Mouse (Mus musculus): ENCODE results near the gene Lin37. TPM values are rescaled to one million over a fixed set of nuclear protein-coding genes. Genes with fewer than 3 reads are reported as not detected.

Lin37 gene
- polyA plus RNA-seq, 1 experiment from 2014 or later = 38.6 TPM

DNA sequence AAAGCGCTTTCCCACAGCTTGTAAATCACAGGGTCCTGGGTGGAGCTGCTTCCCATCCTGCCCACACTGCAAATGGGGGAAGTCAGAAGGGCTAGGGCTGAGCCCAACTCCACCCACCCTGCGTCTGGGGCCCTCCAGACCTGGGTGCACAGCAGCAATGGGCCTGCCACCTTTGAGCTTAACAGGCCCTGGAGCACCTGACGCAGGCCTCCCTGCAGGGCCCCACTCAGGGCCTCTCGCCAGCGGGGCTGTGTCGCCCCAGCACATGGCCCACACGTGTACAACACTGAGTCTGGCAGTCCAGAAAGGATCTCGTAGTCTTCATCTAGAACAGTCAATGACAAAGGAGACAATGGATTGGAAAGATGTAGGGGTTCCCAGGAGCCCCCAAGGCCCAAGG, 20.3 kb upstream of the Lin37 start:
- 90% methylated on average over 8 of the region's 8 CpGs for WGBS
- Histone ChIP-seq H3K4me1 (ENCODE audit: insufficient read depth, low read depth, low read length) (no peaks in the 10 kb centered on the region), H3K27me3 (replicated peaks; ENCODE audit: insufficient read depth, low read length) (no peaks in the 10 kb centered on the region), H3K9ac (replicated peaks; ENCODE audit: low read depth) (no peak overlapping the region), H3K27ac (ENCODE audit: low read length) (no peak overlapping the region), H3K4me2 (replicated peaks; ENCODE audit: low read depth, low read length) (no peak overlapping the region), H3K9me3 (ENCODE audit: low read length) (no peaks in the 10 kb centered on the region), H3K4me3 (ENCODE audit: low read depth, low read length) (no peak overlapping the region), H3K36me3 (ENCODE audit: insufficient read depth, low read length) (peaks cover 75% of the 10 kb centered on the region)
- ATAC-seq (no peak), DNase-seq (ENCODE audit: low spot score) (no peak)
- no peak for TF ChIP-seq EP300 (IDR thresholded peaks at IDR 0.05)

DNA sequence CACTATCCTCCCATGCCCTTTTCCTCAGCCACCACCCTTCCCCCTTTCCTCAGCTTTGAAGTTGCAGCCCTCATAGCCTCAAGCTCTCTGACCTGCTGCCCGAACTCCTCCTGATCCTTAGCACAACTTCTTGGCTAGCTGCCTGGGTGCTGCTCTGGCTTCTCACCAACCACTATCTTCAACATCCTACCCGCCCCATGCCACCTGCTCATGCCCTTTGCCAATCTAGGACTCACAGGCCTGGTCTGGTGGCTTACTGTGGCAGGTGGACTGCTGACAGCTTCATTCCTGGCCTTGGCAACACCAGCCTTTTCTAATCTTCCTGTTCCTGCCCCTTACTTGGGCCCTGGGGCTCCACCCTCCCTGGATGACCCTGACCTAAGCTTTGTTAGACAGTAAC, 13.3 kb upstream of the Lin37 start:
- TF ChIP-seq EP300 (IDR thresholded peaks at IDR 0.05) (no peak), CTCF (IDR thresholded peaks at IDR 0.05) (no peak)
- H3K4me1 ChIP-seq (ENCODE audit: insufficient read depth, low read depth, low read length) = no peaks in the 10 kb centered on the region
- H3K36me3 ChIP-seq (ENCODE audit: insufficient read depth, low read length) = peaks cover 71% of the 10 kb centered on the region
- ATAC-seq (no peak), DNase-seq (ENCODE audit: low spot score) (no peak)
- WGBS = 43% methylated on average over 2 of the region's 2 CpGs
- no peak overlapping the region for H3K9ac ChIP-seq (replicated peaks; ENCODE audit: low read depth)
- H3K4me3 ChIP-seq (ENCODE audit: low read depth, low read length) = no peak overlapping the region
- H3K9me3 ChIP-seq (ENCODE audit: low read length) = no peaks in the 10 kb centered on the region
- H3K27me3 ChIP-seq (replicated peaks; ENCODE audit: insufficient read depth, low read length) = no peaks in the 10 kb centered on the region
- no peak overlapping the region for H3K4me2 ChIP-seq (replicated peaks; ENCODE audit: low read depth, low read length)
- H3K27ac ChIP-seq (ENCODE audit: low read length) = no peak overlapping the region

DNA sequence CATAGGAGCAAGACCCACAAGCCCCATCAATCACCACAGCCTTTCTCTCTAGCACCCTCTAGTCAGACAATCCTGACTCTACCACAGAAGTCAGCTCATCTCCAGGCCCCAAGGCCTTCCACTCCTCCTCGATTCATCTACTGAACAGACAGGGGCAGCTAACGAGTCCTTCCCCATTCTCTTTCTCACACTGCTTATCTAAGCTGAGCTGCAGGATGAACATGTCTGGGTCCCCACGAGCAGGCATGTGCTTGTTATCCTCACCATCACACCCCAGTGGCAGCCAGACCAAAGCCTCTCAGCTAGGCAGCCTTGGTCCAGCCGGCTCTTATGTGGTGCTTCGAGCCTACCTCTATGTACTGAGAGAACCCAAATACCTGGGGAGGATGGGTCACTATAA, 12.8 kb upstream of the Lin37 start:
- H3K27me3 ChIP-seq (replicated peaks; ENCODE audit: insufficient read depth, low read length) = no peaks in the 10 kb centered on the region
- WGBS = 86% methylated on average over 5 of the region's 5 CpGs
- no peak overlapping the region for H3K4me2 ChIP-seq (replicated peaks; ENCODE audit: low read depth, low read length)
- H3K9ac ChIP-seq (replicated peaks; ENCODE audit: low read depth) = no peak overlapping the region
- ATAC-seq (no peak), DNase-seq (ENCODE audit: low spot score) (no peak)
- H3K9me3 ChIP-seq (ENCODE audit: low read length) = no peaks in the 10 kb centered on the region
- TF ChIP-seq EP300 (IDR thresholded peaks at IDR 0.05) = no peak
- no peak for TF ChIP-seq CTCF (IDR thresholded peaks at IDR 0.05)
- no peak overlapping the region for H3K27ac ChIP-seq (ENCODE audit: low read length)
- H3K36me3 ChIP-seq (ENCODE audit: insufficient read depth, low read length) = peaks cover 66% of the 10 kb centered on the region
- H3K4me3 ChIP-seq (ENCODE audit: low read depth, low read length) = no peak overlapping the region
- H3K4me1 ChIP-seq (ENCODE audit: insufficient read depth, low read depth, low read length) = no peaks in the 10 kb centered on the region

DNA sequence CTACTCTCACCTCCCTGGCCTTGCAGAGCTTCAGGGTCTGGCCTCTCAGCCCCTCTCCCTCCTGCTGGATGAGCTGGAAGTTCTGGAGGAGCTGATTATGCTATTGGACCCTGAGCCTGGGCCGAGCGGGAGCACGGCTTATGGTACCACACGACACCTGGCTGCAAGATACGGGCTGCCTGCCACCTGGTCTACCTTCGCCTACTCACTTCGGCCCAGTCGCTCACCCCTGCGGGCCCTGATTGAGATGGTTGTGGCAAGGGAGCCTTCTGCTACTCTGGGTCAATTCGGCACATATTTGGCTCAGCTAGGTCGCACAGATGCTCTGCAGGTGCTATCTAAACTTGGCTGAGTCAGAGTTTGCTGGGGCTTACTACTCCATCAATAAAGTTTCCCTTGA, 7.9 kb upstream of the Lin37 start:
- peaks cover 3% of the 10 kb centered on the region; the same call in 1 of the 2 replicates for H3K4me1 ChIP-seq (ENCODE audit: insufficient read depth, low read depth, low read length)
- H3K4me2 ChIP-seq (replicated peaks; ENCODE audit: low read depth, low read length) = no peak overlapping the region
- 90% methylated on average over 11 of the region's 11 CpGs for WGBS
- no peaks in the 10 kb centered on the region for H3K9me3 ChIP-seq (ENCODE audit: low read length)
- H3K9ac ChIP-seq (replicated peaks; ENCODE audit: low read depth) = no peak overlapping the region
- no peaks in the 10 kb centered on the region for H3K27me3 ChIP-seq (replicated peaks; ENCODE audit: insufficient read depth, low read length)
- no peak overlapping the region for H3K4me3 ChIP-seq (ENCODE audit: low read depth, low read length)
- no peak for TF ChIP-seq CTCF (IDR thresholded peaks at IDR 0.05)
- no peak for TF ChIP-seq EP300 (IDR thresholded peaks at IDR 0.05)
- ATAC-seq = no peak
- H3K36me3 ChIP-seq (ENCODE audit: insufficient read depth, low read length) = peaks cover 36% of the 10 kb centered on the region
- no peak for DNase-seq (ENCODE audit: low spot score)
- H3K27ac ChIP-seq (ENCODE audit: low read length) = no peak overlapping the region

DNA sequence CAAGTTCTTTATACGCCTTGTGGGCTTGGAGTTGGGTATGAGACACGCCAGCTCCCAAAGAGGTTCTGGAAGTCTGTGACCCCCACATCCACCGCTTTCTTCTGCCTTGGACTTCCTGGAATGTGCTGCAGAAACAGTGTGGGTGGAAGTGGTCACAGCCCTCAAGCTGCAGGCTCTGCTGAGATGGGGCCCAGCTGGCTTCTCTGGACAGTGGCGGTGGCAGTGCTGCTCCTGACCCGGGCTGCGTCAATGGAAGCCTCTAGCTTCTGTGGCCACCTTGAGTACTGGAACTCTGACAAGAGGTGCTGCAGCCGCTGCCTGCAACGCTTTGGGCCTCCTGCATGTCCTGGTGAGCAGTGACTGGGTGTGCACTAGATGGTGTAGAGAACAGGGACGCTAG, 6.4 kb upstream of the Lin37 start:
- 70% methylated on average over 9 of the region's 9 CpGs for WGBS
- peaks cover 3% of the 10 kb centered on the region; the same call in 1 of the 2 replicates for H3K4me1 ChIP-seq (ENCODE audit: insufficient read depth, low read depth, low read length)
- H3K4me3 ChIP-seq (ENCODE audit: low read depth, low read length) = no peak overlapping the region
- ATAC-seq (no peak), DNase-seq (ENCODE audit: low spot score) (no peak)
- no peaks in the 10 kb centered on the region for H3K9me3 ChIP-seq (ENCODE audit: low read length)
- no peak overlapping the region for H3K27ac ChIP-seq (ENCODE audit: low read length)
- no peak overlapping the region for H3K9ac ChIP-seq (replicated peaks; ENCODE audit: low read depth)
- H3K36me3 ChIP-seq (ENCODE audit: insufficient read depth, low read length) = peaks cover 24% of the 10 kb centered on the region
- no peak for TF ChIP-seq EP300 (IDR thresholded peaks at IDR 0.05)
- TF ChIP-seq CTCF (IDR thresholded peaks at IDR 0.05) = no peak
- no peak overlapping the region for H3K4me2 ChIP-seq (replicated peaks; ENCODE audit: low read depth, low read length)
- H3K27me3 ChIP-seq (replicated peaks; ENCODE audit: insufficient read depth, low read length) = no peaks in the 10 kb centered on the region

DNA sequence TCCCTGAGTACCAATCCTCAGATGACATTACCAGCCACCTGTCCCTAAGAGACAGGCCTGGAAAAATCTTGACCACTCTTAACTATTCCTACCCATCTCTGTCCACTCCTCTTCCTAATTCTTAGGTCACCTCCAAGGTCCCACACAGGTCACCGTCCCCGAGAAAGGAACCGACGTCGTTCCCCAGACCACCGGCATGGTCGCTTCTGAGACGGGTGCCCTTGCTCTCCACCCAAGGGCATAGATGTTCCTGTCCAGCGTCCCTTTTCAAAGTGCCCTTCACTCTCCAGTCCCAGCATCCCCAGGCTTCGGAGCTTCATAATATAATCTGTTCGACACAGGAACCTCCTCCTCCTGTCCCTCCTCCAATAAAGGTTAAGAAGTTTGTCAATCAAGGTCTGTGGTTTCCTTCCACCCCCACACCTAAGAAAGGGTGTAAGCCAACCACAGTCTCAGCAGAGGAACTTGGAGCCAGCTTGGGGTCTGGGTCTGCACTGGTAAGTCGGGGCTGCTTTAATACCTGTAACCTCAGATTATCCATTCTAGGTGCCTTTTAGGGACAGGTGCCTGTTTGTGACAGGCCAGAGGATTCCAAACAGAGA, 5.4 kb upstream of the Lin37 start, which contains the start of gene Igflr1:
TSS of gene Igflr1 (plus strand) at position 458 of the 602 bp plus-strand sequence.
- peaks cover 24% of the 10 kb centered on the region for H3K36me3 ChIP-seq (ENCODE audit: insufficient read depth, low read length)
- no peak for ATAC-seq
- H3K9me3 ChIP-seq (ENCODE audit: low read length) = no peaks in the 10 kb centered on the region
- WGBS = 94% methylated on average over 12 of the region's 12 CpGs
- no peak within 1 kb of the TSS for H3K4me2 ChIP-seq (replicated peaks; ENCODE audit: low read depth, low read length)
- no peak for TF ChIP-seq EP300 (IDR thresholded peaks at IDR 0.05)
- TF ChIP-seq CTCF (IDR thresholded peaks at IDR 0.05) = no peak
- no peak within 1 kb of the TSS for H3K27ac ChIP-seq (ENCODE audit: low read length)
- H3K4me1 ChIP-seq (ENCODE audit: insufficient read depth, low read depth, low read length) = peaks cover 3% of the 10 kb centered on the region; the same call in 1 of the 2 replicates
- no peak within 1 kb of the TSS for H3K9ac ChIP-seq (replicated peaks; ENCODE audit: low read depth)
- H3K4me3 ChIP-seq (ENCODE audit: low read depth, low read length) = no peak within 1 kb of the TSS
- H3K27me3 ChIP-seq (replicated peaks; ENCODE audit: insufficient read depth, low read length) = no peaks in the 10 kb centered on the region
- DNase-seq (ENCODE audit: low spot score) = no peak
